Mouse (Mus musculus) liver, embryonic 16.5 days (tissue): ENCODE data around the gene Ccdc117. TPM values are rescaled to one million over a fixed set of nuclear protein-coding genes. Genes with fewer than 3 reads are reported as not detected.
A peak's percentile ranks its signal among the peaks of the same experiment; 100 is the strongest.
"Not testable (repeated sequence)": the region's sequence is repeated elsewhere in the genome, so short reads cannot be mapped to it uniquely, and the experiment has no call there.

Experiments used
- ATAC-seq: fragments of 200-750 bp; cut with Nextera tagmentation; 2 replicates; pipeline ENCODE4 v1.8.0; 2017; ENCODE audit warnings: low read depth, mild to moderate bottlenecking, moderate number of reproducible peaks, moderate library complexity
- H3K27ac ChIP-seq: fragments of 300-500 bp; sonication (generic); 2 replicates; pipeline ENCODE4 v1.5.1; 2014; ENCODE audit warnings: mild to moderate bottlenecking, low read length
- H3K27me3 ChIP-seq: fragments of 300-500 bp; sonication (generic); 2 replicates; pipeline ENCODE4 v1.6.1; 2014; ENCODE audit warnings: low read depth, low read length, mixed read lengths; ENCODE audit not compliant: control insufficient read depth, insufficient read depth
- H3K36me3 ChIP-seq: fragments of 300-500 bp; sonication (generic); 2 replicates; pipeline ENCODE4 v1.6.1; 2014; ENCODE audit warnings: mild to moderate bottlenecking; ENCODE audit not compliant: control insufficient read depth, insufficient read depth
- H3K4me1 ChIP-seq: fragments of 300-500 bp; sonication (generic); 2 replicates; pipeline ENCODE4 v1.6.1; 2014; ENCODE audit warnings: low read depth, low read length, mixed read lengths; ENCODE audit not compliant: control insufficient read depth
- H3K4me2 ChIP-seq: fragments of 300-500 bp; sonication (generic); 2 replicates; pipeline ENCODE4 v1.6.1; 2014; ENCODE audit warnings: low read depth, low read length, mixed read lengths
- H3K4me3 ChIP-seq: fragments of 300-500 bp; sonication (generic); 2 replicates; pipeline ENCODE4 v1.5.1; 2014; ENCODE audit warnings: low read depth, mild to moderate bottlenecking, low read length
- H3K9ac ChIP-seq: fragments of 300-500 bp; sonication (generic); 2 replicates; pipeline ENCODE4 v1.6.1; 2014; ENCODE audit warnings: low read depth, low read length
- H3K9me3 ChIP-seq: fragments of 300-500 bp; sonication (generic); replicated peaks from 2 replicates; pipeline ENCODE4 v1.6.1; 2016; ENCODE audit warnings: low read length; ENCODE audit not compliant: control insufficient read depth
- WGBS: fragments of 180-500 bp; shearing (Covaris S2); extraction: QIAGEN DNeasy Blood & Tissue Kit; methylation state at CpG from one replicate; pipeline ENCODE4 v1.1.7; 2014; ENCODE audit not compliant: insufficient replicate concordance; 5-methylcytosine and 5-hydroxymethylcytosine counted together
- polyA plus RNA-seq: library from polyadenylated mRNA; unstranded; fragments of >200 nt; fragmentation: Nextera tagmentation; extraction: Ambion mirVana; gene quantifications from 2 replicates; pipeline ENCODE4 v1.2.1, GENCODE M21; 2015

Gene Ccdc117
- polyA plus RNA-seq, 1 experiment from 2014 or later: 6.8 TPM

- Histone ChIP-seq H3K27me3 (no peaks in the 10 kb centered on the region), H3K27ac (no peak overlapping the region), H3K9ac (no peak overlapping the region), H3K4me1 (peaks cover 5% of the 10 kb centered on the region; the same call in 1 of the 2 replicates), H3K36me3 (no peaks in the 10 kb centered on the region), H3K9me3 (no peaks in the 10 kb centered on the region), H3K4me3 (no peak overlapping the region), H3K4me2 (no peak overlapping the region)
- ATAC-seq: no peak
- 81% methylated on average over 14 of the region's 14 CpGs for WGBS
Observed at GRCm38 (mm10) chr11:5516617-5517016, 25.4 kb downstream of the Ccdc117 start.

GRCm38 (mm10) chr11:5516151-5516550, 25.8 kb downstream of the Ccdc117 start:
- no peak overlapping the region for H3K4me2 ChIP-seq
- H3K27me3 ChIP-seq: no peaks in the 10 kb centered on the region
- no peaks in the 10 kb centered on the region for H3K9me3 ChIP-seq
- no peak overlapping the region for H3K27ac ChIP-seq
- WGBS: 69% methylated on average over 7 of the region's 7 CpGs
- ATAC-seq: no peak
- H3K4me1 ChIP-seq: peaks cover 6% of the 10 kb centered on the region; the same call in 1 of the 2 replicates
- H3K36me3 ChIP-seq: no peaks in the 10 kb centered on the region
- H3K9ac ChIP-seq: no peak overlapping the region
- no peak overlapping the region for H3K4me3 ChIP-seq

- Histone ChIP-seq H3K4me2 (no peak overlapping the region), H3K4me1 (peaks cover 9% of the 10 kb centered on the region), H3K27ac (no peak overlapping the region), H3K9ac (no peak overlapping the region), H3K9me3 (no peaks in the 10 kb centered on the region), H3K27me3 (no peaks in the 10 kb centered on the region), H3K36me3 (no peaks in the 10 kb centered on the region), H3K4me3 (no peak overlapping the region)
- ATAC-seq: no peak
- WGBS: 65% methylated on average over 6 of the region's 6 CpGs
Observed at GRCm38 (mm10) chr11:5515655-5516054, 26.3 kb downstream of the Ccdc117 start.

GRCm38 (mm10) chr11:5515196-5515595, 26.8 kb downstream of the Ccdc117 start:
- 67% methylated on average over 6 of the region's 6 CpGs for WGBS
- no peak for ATAC-seq
- no peak overlapping the region for H3K9ac ChIP-seq

GRCm38 (mm10) chr11:5514091-5514490, 27.9 kb downstream of the Ccdc117 start:
- ATAC-seq: no peak
- no peak overlapping the region for H3K9ac ChIP-seq
- 70% methylated on average over 4 of the region's 4 CpGs for WGBS

More at GRCm38 (mm10) chr11:5515196-5515595, 26.8 kb downstream of the Ccdc117 start:
- H3K4me2 ChIP-seq: no peak overlapping the region
- H3K27ac ChIP-seq: no peak overlapping the region
- no peaks in the 10 kb centered on the region for H3K27me3 ChIP-seq
- peaks cover 11% of the 10 kb centered on the region for H3K4me1 ChIP-seq
- no peaks in the 10 kb centered on the region for H3K36me3 ChIP-seq
- H3K9me3 ChIP-seq: no peaks in the 10 kb centered on the region
- no peak overlapping the region for H3K4me3 ChIP-seq

GRCm38 (mm10) chr11:5512961-5513360, 29.0 kb downstream of the Ccdc117 start:
- Histone ChIP-seq H3K9me3 (no peaks in the 10 kb centered on the region), H3K4me2 (no peak overlapping the region), H3K4me1 (peaks cover 15% of the 10 kb centered on the region), H3K27me3 (no peaks in the 10 kb centered on the region), H3K36me3 (no peaks in the 10 kb centered on the region), H3K4me3 (no peak overlapping the region), H3K27ac (no peak overlapping the region; the same call in 1 of the 2 replicates), H3K9ac (no peak overlapping the region)
- 75% methylated on average over 8 of the region's 8 CpGs for WGBS
- no peak for ATAC-seq

More at GRCm38 (mm10) chr11:5514091-5514490, 27.9 kb downstream of the Ccdc117 start:
- Histone ChIP-seq H3K4me2 (no peak overlapping the region), H3K27me3 (no peaks in the 10 kb centered on the region), H3K36me3 (no peaks in the 10 kb centered on the region), H3K4me3 (no peak overlapping the region), H3K9me3 (no peaks in the 10 kb centered on the region), H3K27ac (no peak overlapping the region), H3K4me1 (peaks cover 15% of the 10 kb centered on the region)

- no peak for ATAC-seq
- Histone ChIP-seq H3K4me3 (no peak overlapping the region), H3K36me3 (no peaks in the 10 kb centered on the region), H3K9ac (no peak overlapping the region), H3K4me1 (peaks cover 15% of the 10 kb centered on the region), H3K9me3 (no peaks in the 10 kb centered on the region), H3K27me3 (no peaks in the 10 kb centered on the region), H3K27ac (peak overlapping the region; percentile 45), H3K4me2 (no peak overlapping the region)
- 53% methylated on average over 12 of the region's 12 CpGs for whole genome bisulfite sequencing
Observed at GRCm38 (mm10) chr11:5512099-5512725, 29.8 kb downstream of the Ccdc117 start.

- not testable (repeated sequence) for H3K9me3 ChIP-seq, H3K4me2 ChIP-seq, H3K36me3 ChIP-seq, H3K9ac ChIP-seq, ATAC-seq, H3K27ac ChIP-seq, H3K27me3 ChIP-seq, H3K4me3 ChIP-seq
- H3K4me1 ChIP-seq: peaks cover 22% of the 10 kb centered on the region
- 100% methylated on average over 1 of the region's 2 CpGs for WGBS
Observed at GRCm38 (mm10) chr11:5510686-5511085, 31.3 kb downstream of the Ccdc117 start.

GRCm38 (mm10) chr11:5510099-5510391, 31.9 kb downstream of the Ccdc117 start:
- Histone ChIP-seq H3K27ac (peak overlapping the region; percentile 68), H3K9ac (no peak overlapping the region), H3K4me3 (no peak overlapping the region), H3K36me3 (no peaks in the 10 kb centered on the region), H3K4me2 (no peak overlapping the region), H3K4me1 (peaks cover 22% of the 10 kb centered on the region), H3K27me3 (no peaks in the 10 kb centered on the region), H3K9me3 (no peaks in the 10 kb centered on the region)
- 55% methylated on average over 5 of the region's 5 CpGs for WGBS
- no peak for ATAC-seq
